Mouse (Mus musculus) spleen, postnatal 36 days (tissue): ENCODE measurements around the gene Asb7.

ENCODE experiments used
- DNase-seq, 2 experiments: peaks; one replicate each; pipeline ENCODE4 v3.0.0; 2022; ENCODE audit warnings: low spot score in 2 of 2, mixed read lengths in 1 of 2

Asb7 gene

DNA sequence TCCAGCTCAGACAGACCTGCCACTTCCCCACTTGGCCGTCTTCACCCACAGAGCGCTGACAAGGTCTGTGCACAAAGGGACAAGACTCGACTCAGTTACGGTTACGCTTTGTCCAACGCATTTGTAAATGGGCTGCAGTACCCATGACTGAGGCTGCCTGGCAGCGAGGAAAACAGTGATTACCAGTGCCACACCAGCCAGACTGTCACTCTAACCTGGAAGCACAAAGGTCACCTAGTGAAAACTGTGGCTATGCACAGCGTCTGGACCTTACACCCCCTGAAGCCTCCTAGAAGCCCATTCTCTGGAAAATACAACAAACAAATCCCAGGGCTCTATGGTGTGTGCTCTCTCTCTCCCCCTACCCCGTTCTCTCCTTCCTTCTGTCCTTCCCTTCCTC is 33.9 kb downstream of the Asb7 start:
- DNase-seq: no peak

DNA sequence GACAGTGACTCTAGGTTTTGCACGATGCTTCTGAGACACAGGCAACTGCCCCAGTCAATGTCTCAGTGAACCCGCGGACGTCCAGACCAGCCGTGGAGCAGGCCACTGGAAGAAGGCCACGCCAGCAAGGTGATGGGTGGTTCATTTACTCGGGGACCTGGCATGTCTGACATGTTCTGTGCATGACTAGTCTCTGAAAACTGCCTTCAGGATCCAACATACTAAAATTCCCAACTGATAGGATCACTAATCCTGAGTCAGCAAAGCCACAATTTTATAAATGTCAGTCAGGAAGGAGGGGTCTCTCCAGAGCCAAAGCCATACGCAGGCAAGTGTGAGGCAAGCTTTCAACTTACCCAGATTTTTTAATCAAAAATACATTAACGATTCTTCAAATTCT is 35.8 kb downstream of the Asb7 start:
- DNase-seq: no peak

GRCm38 (mm10) chr7:66652216-66652615 is 37.2 kb downstream of the Asb7 start:
- DNase-seq: no peak

- no peak for DNase-seq
Measured at GRCm38 (mm10) chr7:66650883-66651282, 38.5 kb downstream of the Asb7 start.

GRCm38 (mm10) chr7:66649181-66649580 is 40.2 kb downstream of the Asb7 start:
- DNase-seq: no peak

DNA sequence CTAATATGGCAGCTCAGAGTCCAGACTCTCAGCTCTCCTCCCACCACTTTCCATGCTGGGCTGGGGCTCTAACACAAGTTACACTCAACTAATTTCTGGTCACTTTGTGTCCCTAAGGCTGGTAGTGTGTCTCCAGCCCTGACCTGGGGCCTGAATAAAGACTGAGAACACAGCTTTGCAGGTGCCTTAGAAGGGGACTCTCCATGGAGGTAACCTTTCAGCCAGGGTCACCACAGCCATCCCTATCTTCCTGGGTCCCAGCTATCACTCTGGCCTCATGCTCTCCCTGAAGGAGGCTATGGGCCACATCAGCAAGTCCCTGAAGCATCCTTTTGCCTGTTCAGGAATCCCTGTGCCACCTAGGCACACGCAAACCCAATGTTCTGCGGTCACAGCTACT is 43.7 kb downstream of the Asb7 start:
- no peak for DNase-seq

- DNase-seq: no peak
Measured at GRCm38 (mm10) chr7:66633351-66633750, 56.0 kb downstream of the Asb7 start.

DNA sequence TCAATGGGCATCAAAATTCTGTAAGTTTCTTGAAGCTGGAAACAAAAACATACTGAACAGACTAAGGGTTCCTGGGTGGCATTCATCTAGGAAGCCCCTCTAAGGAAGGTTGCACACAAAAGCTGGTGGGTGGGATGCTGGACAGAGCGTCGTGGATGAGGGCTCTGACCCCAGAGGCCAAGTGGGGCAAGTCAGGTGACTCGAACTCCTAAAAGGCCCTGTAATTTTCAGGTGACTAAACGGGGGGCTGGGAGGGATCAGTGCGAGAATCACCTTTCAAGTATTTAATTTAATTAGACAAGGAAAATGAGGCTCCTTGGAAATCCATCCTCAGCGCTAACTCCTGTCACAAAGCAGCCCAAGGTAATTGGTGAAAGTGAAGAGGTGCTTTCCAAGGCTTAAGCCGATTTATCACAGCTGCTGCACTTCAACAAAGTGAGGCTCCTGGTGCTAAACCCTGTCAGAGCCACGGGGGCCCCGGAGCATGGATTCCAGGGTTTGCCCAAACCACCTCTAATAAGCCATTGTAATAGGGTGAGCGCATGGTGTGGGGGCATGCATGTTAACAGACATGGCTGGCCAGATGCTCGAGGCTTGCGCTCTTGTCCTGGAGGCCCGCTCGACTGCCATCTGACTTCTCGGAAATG is 59.1 kb downstream of the Asb7 start:
- DNase-seq: no peak

GRCm38 (mm10) chr7:66629419-66629818 is 60.0 kb downstream of the Asb7 start:
- no peak for DNase-seq

- DNase-seq: peak in 1 of 2 experiments; percentile 2
Measured at GRCm38 (mm10) chr7:66623436-66623835, 66.0 kb downstream of the Asb7 start.

DNA sequence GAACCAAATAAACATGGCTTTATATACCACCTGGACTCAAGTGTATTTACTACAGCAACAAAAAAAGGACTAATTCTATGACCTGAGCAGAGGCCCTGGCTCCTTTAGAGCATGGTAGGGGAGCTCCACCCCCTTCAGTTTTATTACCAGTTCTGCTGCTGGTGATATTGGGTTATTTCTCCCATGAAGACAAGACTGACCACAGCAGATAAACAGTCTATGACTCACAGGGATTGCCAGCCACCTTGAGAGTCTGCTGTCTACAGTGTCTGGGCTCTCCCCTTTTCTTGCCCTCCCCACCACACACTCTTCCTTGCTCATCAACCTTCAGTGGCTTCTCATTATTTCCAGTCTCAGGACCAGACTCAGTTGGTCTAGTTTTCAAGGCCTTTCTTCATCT is 87.5 kb downstream of the Asb7 start:
- no peak for DNase-seq

DNA sequence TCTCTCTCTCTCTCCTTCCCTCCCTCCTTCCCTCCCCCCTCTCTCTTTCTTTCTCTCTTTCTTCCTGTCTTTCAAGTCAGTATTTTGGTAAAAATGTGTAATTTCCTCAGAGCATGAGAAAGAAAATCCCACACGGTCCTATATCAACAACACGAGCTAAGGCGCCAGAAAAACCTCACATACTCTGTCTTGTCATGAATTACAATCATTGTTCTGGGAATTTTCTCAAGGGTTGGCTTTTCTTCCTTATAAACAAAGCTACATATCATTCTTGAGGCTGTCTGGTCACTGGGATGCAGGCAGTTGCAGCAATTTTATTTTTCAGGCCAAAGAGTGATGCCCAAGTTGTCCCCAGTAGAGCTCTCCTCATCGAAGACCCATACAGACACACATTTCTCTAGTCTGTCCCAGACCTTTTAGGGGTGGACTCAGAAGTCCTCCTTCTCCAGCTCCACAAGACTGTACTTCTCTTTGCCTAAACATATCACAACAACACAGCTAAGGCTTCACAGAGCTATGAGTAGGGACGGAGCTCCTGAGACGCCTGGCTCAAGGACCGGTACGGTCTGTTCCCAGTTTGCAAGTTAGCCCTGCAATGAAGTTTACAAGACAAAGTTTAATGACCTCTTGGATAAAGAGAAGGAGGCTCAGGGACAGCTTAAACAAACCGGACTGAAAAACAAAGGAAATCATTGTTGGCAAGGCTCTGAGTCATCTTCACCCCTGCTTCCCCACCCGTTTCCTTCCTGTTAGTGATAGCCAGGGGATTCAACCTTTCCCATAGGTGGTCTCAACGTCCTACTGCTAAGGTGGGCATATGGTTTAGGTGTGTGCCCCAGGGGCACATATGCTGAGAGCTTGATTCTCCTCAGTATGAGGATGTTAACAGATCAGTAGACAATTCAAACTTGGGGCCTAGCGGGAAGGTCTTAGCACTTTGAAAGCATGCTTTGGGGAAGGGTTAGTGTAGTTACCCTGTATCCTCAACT is 88.5 kb downstream of the Asb7 start:
- DNase-seq: no peak

DNA sequence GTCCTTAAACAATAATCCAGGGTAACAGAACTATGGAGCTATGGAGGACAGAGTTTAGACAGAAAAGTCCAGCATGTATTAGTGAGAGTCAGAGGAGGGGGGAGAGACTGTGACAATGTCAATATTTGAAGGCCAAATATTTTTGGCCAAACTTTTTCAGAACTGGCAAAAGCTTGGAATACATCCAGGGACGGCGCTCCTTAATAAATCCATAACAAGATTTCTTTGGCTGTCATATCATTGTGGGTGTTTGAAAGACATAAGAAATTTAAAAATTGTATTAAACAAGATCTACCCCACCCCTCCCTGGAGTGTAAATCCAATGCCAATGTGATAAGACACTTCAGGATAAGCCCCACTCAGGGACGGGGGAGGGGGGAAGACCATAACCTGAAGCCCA is 89.3 kb downstream of the Asb7 start:
- DNase-seq: no peak

GRCm38 (mm10) chr7:66597900-66598299 is 91.5 kb downstream of the Asb7 start:
- no peak for DNase-seq
